Mouse (Mus musculus) layer of hippocampus, adult 18-20 months (tissue): ENCODE measurements at regions not wholly inside any gene's neighbourhood (a gene's known extent, or its start where the extent isn't known, plus 50 kb on each side); places are given as distances from the start of the nearest gene placed in this dataset.
"Not testable (repeated sequence)": the region's sequence is repeated elsewhere in the genome, so short reads cannot be mapped to it uniquely, and the experiment has no call there.

Experiments used
- DNase-seq, 2 experiments: peaks; one replicate each; pipeline ENCODE4 v3.0.0; 2022; ENCODE audit warnings: low spot score in 2 of 2

- DNase-seq: peak; percentile 66 to 80
Observed at GRCm38 (mm10) chr4:79670203-79670891, 1163.6 kb upstream of the Tyrp1 start.

GRCm38 (mm10) chr4:79694787-79695763 is 1138.8 kb upstream of the Tyrp1 start:
- DNase-seq: no peak

DNA sequence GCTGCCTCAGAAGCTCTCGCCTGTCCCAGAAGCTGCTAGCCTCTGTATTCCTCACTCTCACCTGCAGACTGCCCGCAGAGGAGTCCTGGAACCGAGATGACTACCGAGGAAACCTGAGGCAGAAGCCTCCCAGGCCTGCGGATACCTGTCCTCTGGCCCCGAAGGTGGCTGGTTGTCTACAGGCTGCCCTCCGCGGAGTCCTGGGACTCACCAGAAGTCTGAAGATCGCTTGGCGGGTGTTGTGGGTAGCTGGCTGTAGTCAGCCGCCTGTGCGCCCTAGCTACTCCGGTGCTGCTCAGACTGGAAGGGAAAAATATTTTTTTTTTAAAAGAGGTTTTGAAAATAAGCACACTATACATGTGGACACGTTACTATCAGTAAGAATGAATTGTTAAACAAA is 1113.0 kb upstream of the Tyrp1 start:
- DNase-seq: not testable (repeated sequence)

GRCm38 (mm10) chr4:79724103-79724502 is 1109.8 kb upstream of the Tyrp1 start:
- DNase-seq: no peak

GRCm38 (mm10) chr4:79740925-79741560 is 1092.9 kb upstream of the Tyrp1 start:
- no peak for DNase-seq
